Mouse (Mus musculus) midbrain, embryonic 14.5 days (tissue): ENCODE results near the gene Stk32c. TPM values are rescaled to one million over a fixed set of nuclear protein-coding genes. Genes with fewer than 3 reads are reported as not detected.

ENCODE experiments used
- ATAC-seq: fragments of 200-750 bp; cut with Nextera tagmentation; 2 replicates; pipeline ENCODE4 v1.8.0; 2017; ENCODE audit warnings: moderate number of reproducible peaks, moderate library complexity; ENCODE audit not compliant: low FRiP score, low TSS enrichment
- DNase-seq: peaks from one replicate; pipeline ENCODE4 v3.0.0-alpha.2; 2015
- H3K27ac ChIP-seq: fragments of 300-500 bp; sonication (generic); replicated peaks from 2 replicates; pipeline ENCODE4 v1.5.1; 2014; ENCODE audit warnings: mild to moderate bottlenecking, low read depth, low read length, moderate library complexity
- H3K27me3 ChIP-seq: fragments of 300-500 bp; sonication (generic); 2 replicates; pipeline ENCODE4 v1.6.1; 2014; ENCODE audit warnings: low read length, control low read depth, mixed read lengths; ENCODE audit not compliant: control insufficient read depth, insufficient read depth
- H3K36me3 ChIP-seq: fragments of 300-500 bp; sonication (generic); 2 replicates; pipeline ENCODE4 v1.6.1; 2014; ENCODE audit warnings: low read length, control low read depth; ENCODE audit not compliant: control insufficient read depth, insufficient read depth
- H3K4me1 ChIP-seq: fragments of 300-500 bp; sonication (generic); 2 replicates; pipeline ENCODE4 v1.6.1; 2014; ENCODE audit warnings: mild to moderate bottlenecking, antibody characterized with exemption, low read length, control low read depth; ENCODE audit not compliant: control insufficient read depth, insufficient read depth
- H3K4me2 ChIP-seq: fragments of 300-500 bp; sonication (generic); 2 replicates; pipeline ENCODE4 v1.6.1; 2014; ENCODE audit warnings: mild to moderate bottlenecking, low read length, moderate library complexity
- H3K4me3 ChIP-seq: fragments of 300-500 bp; sonication (generic); replicated peaks from 2 replicates; pipeline ENCODE4 v1.5.1; 2014; ENCODE audit warnings: low read depth, low read length
- H3K9ac ChIP-seq: fragments of 300-500 bp; sonication (generic); replicated peaks from 2 replicates; pipeline ENCODE4 v1.6.1; 2014; ENCODE audit warnings: mild to moderate bottlenecking, low read length, moderate library complexity
- H3K9me3 ChIP-seq: fragments of 300-500 bp; sonication (generic); 2 replicates; pipeline ENCODE4 v1.6.1; 2016; ENCODE audit warnings: low read length, control low read depth, mixed read lengths; ENCODE audit not compliant: control insufficient read depth
- WGBS: fragments of 180-500 bp; shearing (Covaris S2); extraction: QIAGEN DNeasy Blood & Tissue Kit; methylation state at CpG from one replicate; pipeline ENCODE4 v1.1.7; 2014; 5-methylcytosine and 5-hydroxymethylcytosine counted together
- polyA plus RNA-seq: library from polyadenylated mRNA; unstranded; fragments of >200 nt; fragmentation: Nextera tagmentation; extraction: Ambion mirVana; gene quantifications from 2 replicates; pipeline ENCODE4 v1.2.1, GENCODE M21; 2014

Stk32c gene
- polyA plus RNA-seq, 1 experiment from 2014 or later, result 0.99 TPM

DNA sequence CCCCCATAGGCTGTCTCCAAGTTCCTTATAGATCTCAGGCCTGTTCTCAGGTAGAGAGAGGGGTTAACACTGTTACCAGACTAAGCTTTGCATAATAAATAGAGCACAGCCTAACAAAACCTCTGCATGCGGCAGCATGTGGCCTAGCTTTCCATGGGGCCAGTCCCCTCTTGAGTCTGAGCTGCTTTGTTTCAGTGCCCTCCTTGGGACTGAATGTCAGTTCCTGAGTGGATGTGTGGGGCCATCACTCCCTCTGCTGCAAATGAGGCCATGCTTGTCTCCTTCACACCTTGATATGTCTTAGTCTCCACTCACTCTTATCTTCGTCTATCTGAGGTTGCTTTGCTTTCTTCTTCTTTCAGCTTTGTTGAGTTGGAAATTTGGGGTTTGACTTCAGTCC lies 8.7 kb upstream of the Stk32c start:
- Histone ChIP-seq H3K4me1 (no peaks in the 10 kb centered on the region), H3K4me3 (no peak overlapping the region), H3K4me2 (no peak overlapping the region), H3K27ac (no peak overlapping the region), H3K36me3 (no peaks in the 10 kb centered on the region), H3K9me3 (no peaks in the 10 kb centered on the region), H3K27me3 (no peaks in the 10 kb centered on the region), H3K9ac (no peak overlapping the region)
- DNase-seq (no peak), ATAC-seq (no peak)
- WGBS, result 44% methylated on average over 2 of the region's 2 CpGs

DNA sequence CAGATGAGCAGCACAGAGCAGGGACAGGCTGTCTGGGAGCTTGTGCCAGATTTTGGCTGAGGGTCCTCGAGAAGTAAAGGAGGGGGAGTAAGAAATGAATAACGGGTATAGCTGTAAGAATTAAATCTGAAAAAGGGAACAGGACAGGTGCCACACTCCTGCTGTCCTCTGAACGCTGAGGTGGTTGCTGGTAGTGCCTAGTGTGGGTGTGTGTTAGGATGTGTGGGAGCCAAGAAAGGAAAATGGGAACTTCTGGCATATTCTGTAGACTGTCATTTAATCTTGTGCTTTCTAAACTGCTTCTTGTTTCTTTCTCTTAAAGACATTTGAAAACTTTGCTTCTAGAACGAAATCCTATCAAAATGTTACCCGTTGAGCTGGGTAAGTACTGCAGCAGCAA lies 8.0 kb upstream of the Stk32c start:
- WGBS, result 82% methylated on average over 5 of the region's 5 CpGs
- no peak overlapping the region for H3K4me2 ChIP-seq
- no peak overlapping the region for H3K4me3 ChIP-seq
- H3K9ac ChIP-seq, result no peak overlapping the region
- H3K9me3 ChIP-seq, result no peaks in the 10 kb centered on the region
- H3K27me3 ChIP-seq, result no peaks in the 10 kb centered on the region
- no peaks in the 10 kb centered on the region for H3K4me1 ChIP-seq
- no peak overlapping the region for H3K27ac ChIP-seq
- no peaks in the 10 kb centered on the region for H3K36me3 ChIP-seq
- DNase-seq (no peak), ATAC-seq (no peak)

DNA sequence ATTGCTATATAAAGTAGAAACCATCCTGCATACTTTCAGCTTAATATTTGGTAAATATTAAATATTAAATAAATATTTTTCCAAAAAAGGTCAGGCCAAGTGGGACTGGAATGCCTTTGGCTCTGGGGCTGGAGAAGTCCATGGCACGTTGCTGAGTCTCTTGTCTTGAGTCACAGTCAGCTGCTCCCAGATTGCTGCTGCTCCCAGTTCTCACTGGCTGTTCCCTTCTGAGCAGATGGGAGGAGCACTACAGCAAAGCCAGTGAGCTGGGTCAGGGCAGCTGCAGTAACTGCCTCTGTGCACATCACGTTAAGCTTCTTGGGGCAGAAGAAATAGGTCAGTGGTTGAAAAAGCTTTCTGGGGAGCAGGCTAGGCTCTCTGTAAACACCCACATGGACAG lies 7.2 kb upstream of the Stk32c start:
- Histone ChIP-seq H3K27me3 (no peaks in the 10 kb centered on the region), H3K4me3 (no peak overlapping the region), H3K27ac (no peak overlapping the region), H3K9me3 (no peaks in the 10 kb centered on the region), H3K4me1 (no peaks in the 10 kb centered on the region), H3K36me3 (no peaks in the 10 kb centered on the region), H3K9ac (no peak overlapping the region), H3K4me2 (no peak overlapping the region)
- WGBS, result 25% methylated on average over 2 of the region's 2 CpGs
- no peak for DNase-seq
- ATAC-seq, result no peak

DNA sequence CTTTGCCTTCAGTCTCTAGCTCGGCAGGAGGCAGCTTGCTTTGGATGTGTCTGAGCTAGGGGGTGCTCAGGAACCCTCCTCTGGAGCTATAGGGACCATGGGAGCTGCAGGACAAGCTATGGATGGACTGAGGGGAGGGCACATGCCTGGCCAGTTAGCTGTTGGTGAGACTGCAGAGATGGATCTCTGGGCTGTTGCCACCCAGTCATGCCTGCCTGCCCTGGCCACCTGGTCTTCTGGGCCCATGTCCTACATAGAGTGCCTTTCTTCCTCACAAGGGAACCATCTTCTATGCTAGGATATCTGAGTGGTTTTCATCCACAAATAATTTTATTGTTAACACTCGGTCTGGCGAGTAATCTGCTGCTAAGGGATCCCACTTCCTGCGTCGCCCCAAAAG lies 6.4 kb upstream of the Stk32c start:
- ATAC-seq (no peak), DNase-seq (no peak)
- H3K4me2 ChIP-seq, result no peak overlapping the region
- no peaks in the 10 kb centered on the region for H3K27me3 ChIP-seq
- H3K36me3 ChIP-seq, result no peaks in the 10 kb centered on the region
- no peak overlapping the region for H3K27ac ChIP-seq
- no peaks in the 10 kb centered on the region for H3K9me3 ChIP-seq
- no peak overlapping the region for H3K9ac ChIP-seq
- H3K4me3 ChIP-seq, result no peak overlapping the region
- WGBS, result 88% methylated on average over 5 of the region's 5 CpGs
- no peaks in the 10 kb centered on the region for H3K4me1 ChIP-seq

DNA sequence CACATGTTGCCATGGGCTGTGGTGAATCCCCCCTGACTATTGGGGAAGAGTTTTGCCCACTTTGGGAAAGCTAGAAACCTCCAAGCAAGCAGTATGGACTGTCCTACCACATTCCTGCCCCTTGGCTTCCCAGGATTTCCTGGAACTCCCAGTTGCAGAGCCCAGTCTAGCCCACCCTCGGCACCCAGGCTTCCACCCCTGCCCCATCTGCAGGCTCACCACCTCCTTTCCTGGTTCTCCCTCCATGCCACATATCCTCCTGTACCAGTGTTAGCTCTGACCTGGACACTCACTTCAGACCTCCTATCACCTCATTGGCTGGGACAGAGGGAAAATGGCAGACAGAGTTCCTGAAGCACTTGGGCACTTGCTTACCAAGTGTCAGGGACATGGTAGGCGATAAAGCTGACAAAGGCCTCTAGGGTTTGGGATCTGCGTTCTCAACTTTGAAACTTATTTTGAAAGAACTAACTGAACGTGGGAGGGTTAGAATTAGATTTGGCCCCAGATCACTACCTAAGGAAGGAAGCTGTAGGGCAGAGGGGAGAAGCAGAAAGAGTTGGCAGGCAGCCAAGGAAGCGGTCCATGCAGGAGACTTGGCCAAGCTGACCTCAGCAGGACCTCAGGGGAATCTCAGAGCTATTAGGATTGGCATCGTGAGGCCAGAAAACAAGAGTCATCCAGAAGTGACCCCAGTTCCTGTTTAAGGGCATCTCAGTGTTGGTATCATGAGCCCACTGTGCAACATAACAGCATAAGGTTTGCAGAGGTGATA lies 5.7 kb upstream of the Stk32c start:
- Histone ChIP-seq H3K4me2 (no peak overlapping the region), H3K9ac (no peak overlapping the region), H3K27me3 (no peaks in the 10 kb centered on the region), H3K36me3 (no peaks in the 10 kb centered on the region), H3K9me3 (no peaks in the 10 kb centered on the region), H3K4me3 (no peak overlapping the region), H3K27ac (no peak overlapping the region), H3K4me1 (no peaks in the 10 kb centered on the region)
- 70% methylated on average over 6 of the region's 6 CpGs for WGBS
- DNase-seq, result no peak
- ATAC-seq, result no peak

DNA sequence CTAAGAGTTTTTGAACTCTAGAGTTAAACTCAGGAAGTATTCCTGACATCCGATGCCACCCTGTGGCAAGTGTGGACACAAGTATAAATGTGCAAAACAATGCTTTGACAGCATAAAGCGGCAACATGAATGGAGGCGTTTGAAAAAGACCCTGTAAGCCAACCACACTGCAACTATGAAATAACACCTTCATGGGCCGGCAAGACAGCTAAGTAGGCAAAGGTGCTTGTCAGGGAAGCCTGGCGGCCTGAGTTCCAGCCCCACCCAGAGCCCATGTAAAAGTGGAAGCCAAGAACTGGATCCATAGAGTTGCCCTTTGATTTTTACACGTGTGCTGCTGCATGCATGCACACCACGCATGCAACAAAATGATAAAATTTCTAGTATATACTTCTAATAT lies 3.9 kb upstream of the Stk32c start:
- WGBS, result 90% methylated on average over 7 of the region's 7 CpGs
- no peak for ATAC-seq
- no peak for DNase-seq

DNA sequence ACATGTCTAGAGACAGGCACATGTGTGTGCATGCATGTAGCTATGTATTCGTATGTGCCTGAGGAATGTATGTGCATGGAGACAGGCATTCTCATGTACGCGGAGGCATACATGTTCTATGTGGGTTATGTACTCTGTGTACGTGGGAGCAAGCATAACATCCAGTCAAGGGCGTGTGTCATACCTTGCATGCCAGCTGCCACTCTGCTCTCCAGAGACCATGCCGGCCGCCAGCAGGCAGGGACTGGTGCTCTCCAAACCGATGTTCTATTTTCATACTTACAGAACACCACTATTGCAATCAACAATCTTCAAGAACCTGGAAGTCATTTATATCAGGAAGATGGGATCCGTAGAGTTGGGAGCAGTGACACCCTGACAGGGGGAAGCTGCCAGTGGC lies 3.4 kb upstream of the Stk32c start:
- Histone ChIP-seq H3K27me3 (no peaks in the 10 kb centered on the region), H3K4me1 (peaks cover 7% of the 10 kb centered on the region; the same call in 1 of the 2 replicates), H3K9me3 (no peaks in the 10 kb centered on the region), H3K4me3 (no peak overlapping the region), H3K9ac (no peak overlapping the region), H3K36me3 (no peaks in the 10 kb centered on the region), H3K4me2 (no peak overlapping the region), H3K27ac (no peak overlapping the region)
- DNase-seq (no peak), ATAC-seq (no peak)
- 89% methylated on average over 9 of the region's 9 CpGs for WGBS

More for the DNA sequence above, 3.9 kb upstream of the Stk32c start:
- Histone ChIP-seq H3K27ac (no peak overlapping the region), H3K36me3 (no peaks in the 10 kb centered on the region), H3K4me1 (peaks cover 7% of the 10 kb centered on the region; the same call in 1 of the 2 replicates), H3K9ac (no peak overlapping the region), H3K27me3 (no peaks in the 10 kb centered on the region), H3K9me3 (no peaks in the 10 kb centered on the region), H3K4me2 (no peak overlapping the region), H3K4me3 (no peak overlapping the region)

DNA sequence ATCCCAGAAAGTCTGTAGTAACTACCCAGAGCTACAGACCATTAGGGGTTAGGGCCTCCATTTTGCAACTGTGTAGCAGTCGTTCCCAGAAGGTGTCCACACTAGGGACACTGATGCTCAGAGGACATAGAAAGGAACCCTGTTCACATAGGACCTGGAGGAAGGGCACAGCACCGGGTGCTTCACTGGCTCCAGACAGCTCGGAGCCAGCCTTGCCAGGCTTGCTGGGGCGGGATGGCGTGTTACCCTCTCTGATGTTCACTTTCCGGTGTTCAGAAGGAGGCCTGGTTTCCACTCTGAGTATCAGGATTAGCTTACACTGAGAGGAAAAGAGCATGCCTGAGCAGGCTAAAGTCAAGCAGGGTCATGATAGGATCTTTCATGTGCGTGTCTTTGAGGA lies 2.8 kb upstream of the Stk32c start:
- ATAC-seq, result no peak
- Histone ChIP-seq H3K36me3 (no peaks in the 10 kb centered on the region), H3K4me3 (no peak overlapping the region), H3K27ac (no peak overlapping the region), H3K4me2 (no peak overlapping the region), H3K9me3 (no peaks in the 10 kb centered on the region), H3K4me1 (peaks cover 7% of the 10 kb centered on the region; the same call in 1 of the 2 replicates), H3K27me3 (no peaks in the 10 kb centered on the region), H3K9ac (no peak overlapping the region)
- no peak for DNase-seq
- 91% methylated on average over 7 of the region's 7 CpGs for WGBS

DNA sequence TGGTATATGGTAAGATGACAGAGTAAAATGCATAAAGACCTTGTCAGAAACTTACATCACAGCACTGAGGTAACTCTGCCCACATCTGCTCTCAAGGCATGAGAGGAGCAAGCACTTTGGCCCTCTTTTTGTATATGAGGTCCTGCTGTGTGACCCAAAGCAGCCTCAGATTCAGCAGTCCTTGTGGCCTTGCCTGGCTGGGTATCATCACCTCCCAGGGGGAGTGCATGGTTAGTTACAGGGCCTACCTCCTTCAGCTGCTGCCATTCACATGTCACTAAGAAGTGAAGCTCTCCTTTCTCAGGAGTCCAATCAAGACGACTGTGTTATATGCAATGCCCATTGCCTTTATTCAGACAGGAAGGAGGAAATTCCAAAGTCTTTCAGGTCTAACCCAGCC lies 2.4 kb upstream of the Stk32c start:
- H3K27ac ChIP-seq, result no peak overlapping the region
- 77% methylated on average over 1 of the region's 1 CpGs for WGBS
- DNase-seq (no peak), ATAC-seq (no peak)
- H3K4me3 ChIP-seq, result no peak overlapping the region
- H3K9ac ChIP-seq, result no peak overlapping the region
- no peaks in the 10 kb centered on the region for H3K36me3 ChIP-seq
- H3K4me1 ChIP-seq, result peaks cover 7% of the 10 kb centered on the region; the same call in 1 of the 2 replicates
- no peaks in the 10 kb centered on the region for H3K9me3 ChIP-seq
- H3K4me2 ChIP-seq, result no peak overlapping the region
- no peaks in the 10 kb centered on the region for H3K27me3 ChIP-seq
